Mouse (Mus musculus) liver, embryonic 14.5 days (tissue): ENCODE measurements around the gene Metap1d. TPM values are rescaled to one million over a fixed set of nuclear protein-coding genes. Genes with fewer than 3 reads are reported as not detected.

Experiments used
- ATAC-seq: fragments of 200-750 bp; cut with Nextera tagmentation; 2 replicates; pipeline ENCODE4 v1.8.0; 2017; ENCODE audit warnings: moderate number of reproducible peaks, mild to moderate bottlenecking, moderate library complexity; ENCODE audit not compliant: insufficient read depth
- DNase-seq, 3 experiments: peaks; one replicate each; pipeline ENCODE4 v3.0.0-alpha.2; 2012 to 2013; ENCODE audit warnings: low read depth in 3 of 3, low spot score in 3 of 3
- H3K27ac ChIP-seq: fragments of 300-500 bp; sonication (generic); 2 replicates; pipeline ENCODE4 v1.5.1; 2014; ENCODE audit warnings: moderate library complexity, mild to moderate bottlenecking, control low read depth, inconsistent platforms
- H3K27me3 ChIP-seq: fragments of 300-500 bp; sonication (generic); 2 replicates; pipeline ENCODE4 v1.6.1; 2014; ENCODE audit warnings: mild to moderate bottlenecking, low read length, moderate library complexity; ENCODE audit not compliant: control insufficient read depth, insufficient read depth
- H3K36me3 ChIP-seq: fragments of 300-500 bp; sonication (generic); replicated peaks from 2 replicates; pipeline ENCODE4 v1.6.1; 2014; ENCODE audit warnings: low read depth; ENCODE audit not compliant: control insufficient read depth, insufficient read depth
- H3K4me1 ChIP-seq, 2 experiments: fragments of 200-500 bp in 1 of 2; fragments of 300-500 bp in 1 of 2; sonication (generic) in 1 of 2; replicated peaks; 2 replicates each; pipeline ENCODE4 v1.6.1; 2012 to 2014; ENCODE audit warnings: antibody characterized with exemption in 1 of 2, inconsistent platforms in 1 of 2, low read length in 1 of 2; ENCODE audit not compliant: control insufficient read depth in 2 of 2, insufficient read depth in 2 of 2
- H3K4me2 ChIP-seq: fragments of 300-500 bp; sonication (generic); 2 replicates; pipeline ENCODE4 v1.6.1; 2014; ENCODE audit warnings: low read depth, mild to moderate bottlenecking, control low read depth, moderate library complexity
- H3K4me3 ChIP-seq, 2 experiments: fragments of 200-500 bp in 1 of 2; fragments of 300-500 bp in 1 of 2; sonication (generic) in 1 of 2; 2 replicates each; pipeline ENCODE4 v1.5.1; 2012 to 2014; ENCODE audit warnings: low read depth in 2 of 2, low read length in 2 of 2, mild to moderate bottlenecking in 2 of 2, control low read depth in 1 of 2, inconsistent platforms in 1 of 2, moderate library complexity in 1 of 2; ENCODE audit not compliant: insufficient read depth in 1 of 2
- H3K9ac ChIP-seq: fragments of 300-500 bp; sonication (generic); replicated peaks from 2 replicates; pipeline ENCODE4 v1.6.1; 2014; ENCODE audit warnings: mild to moderate bottlenecking, control low read depth, moderate library complexity
- H3K9me3 ChIP-seq: fragments of 300-500 bp; sonication (generic); 2 replicates; pipeline ENCODE4 v1.6.1; 2016; ENCODE audit warnings: low read length, mixed read lengths; ENCODE audit not compliant: control insufficient read depth
- CTCF ChIP-seq: IDR thresholded peaks from 2 replicates; pipeline ENCODE4 v1.5.1; 2016; ENCODE audit warnings: antibody characterized with exemption, low read depth, control low read depth
- EP300 ChIP-seq: IDR thresholded peaks from 2 replicates; pipeline ENCODE4 v1.6.1; 2016; ENCODE audit warnings: antibody characterized with exemption, low read depth
- WGBS: fragments of 180-500 bp; shearing (Covaris S2); extraction: QIAGEN DNeasy Blood & Tissue Kit; methylation state at CpG from one replicate; pipeline ENCODE4 v1.1.7; 2014; ENCODE audit not compliant: insufficient replicate concordance; 5-methylcytosine and 5-hydroxymethylcytosine counted together
- polyA plus RNA-seq, 2 experiments: library from polyadenylated mRNA; depleted of rRNA in 1 of 2; stranded (reverse) in 1 of 2; unstranded in 1 of 2; fragments of >200 nt; fragmentation: Nextera tagmentation in 1 of 2; extraction: Ambion mirVana in 1 of 2; gene quantifications; 2 replicates each; pipeline versions ENCODE4 v1.2.1 to v1.2.3; 2012 to 2014

The Metap1d gene
- polyA plus RNA-seq, 2 experiments = 22.2 to 29.9 TPM

- TF ChIP-seq CTCF (no peak), EP300 (no peak)
- 2% methylated on average over 12 of the region's 12 CpGs for WGBS
- no peaks in the 10 kb centered on the region for H3K9me3 ChIP-seq
These were observed 78.1 kb downstream of the Metap1d start for GRCm38 (mm10) chr2:71531124-71531590.

GRCm38 (mm10) chr2:71531990-71532970 is 79.2 kb downstream of the Metap1d start:
- Histone ChIP-seq H3K36me3 (no peaks in the 10 kb centered on the region), H3K4me3 (no peak overlapping the region), H3K4me1 (no peaks in the 10 kb centered on the region), H3K27ac (no peak overlapping the region), H3K27me3 (peaks cover 97% of the 10 kb centered on the region), H3K9ac (no peak overlapping the region), H3K9me3 (no peaks in the 10 kb centered on the region), H3K4me2 (no peak overlapping the region)
- no peak for ATAC-seq
- no peak for TF ChIP-seq CTCF
- TF ChIP-seq EP300 = no peak
- no peak for DNase-seq
- 2% methylated on average over 43 of the region's 43 CpGs for WGBS

More at GRCm38 (mm10) chr2:71531124-71531590, 78.1 kb downstream of the Metap1d start:
- no peak overlapping the region for H3K27ac ChIP-seq
- H3K4me1 ChIP-seq = no peaks in the 10 kb centered on the region
- H3K27me3 ChIP-seq = peaks cover 97% of the 10 kb centered on the region
- ATAC-seq (no peak), DNase-seq (no peak)
- H3K4me2 ChIP-seq = no peak overlapping the region
- H3K9ac ChIP-seq = no peak overlapping the region
- no peak overlapping the region for H3K4me3 ChIP-seq
- no peaks in the 10 kb centered on the region for H3K36me3 ChIP-seq

GRCm38 (mm10) chr2:71533094-71533493 is 80.0 kb downstream of the Metap1d start:
- ATAC-seq (no peak), DNase-seq (no peak)
- no peaks in the 10 kb centered on the region for H3K36me3 ChIP-seq
- TF ChIP-seq CTCF (no peak), EP300 (no peak)
- no peak overlapping the region for H3K4me3 ChIP-seq
- 7% methylated on average over 5 of the region's 5 CpGs for WGBS
- no peak overlapping the region for H3K9ac ChIP-seq
- H3K4me2 ChIP-seq = no peak overlapping the region
- no peak overlapping the region for H3K27ac ChIP-seq
- H3K9me3 ChIP-seq = no peaks in the 10 kb centered on the region
- no peaks in the 10 kb centered on the region for H3K4me1 ChIP-seq
- peaks cover 97% of the 10 kb centered on the region for H3K27me3 ChIP-seq

GRCm38 (mm10) chr2:71534242-71535052 is 81.4 kb downstream of the Metap1d start:
- TF ChIP-seq CTCF (no peak), EP300 (no peak)
- ATAC-seq (no peak), DNase-seq (no peak)
- 2% methylated on average over 20 of the region's 20 CpGs for WGBS
- H3K27me3 ChIP-seq = peaks cover 97% of the 10 kb centered on the region
- no peaks in the 10 kb centered on the region for H3K36me3 ChIP-seq
- no peaks in the 10 kb centered on the region for H3K4me1 ChIP-seq
- no peak overlapping the region for H3K4me2 ChIP-seq
- H3K4me3 ChIP-seq = no peak overlapping the region
- no peaks in the 10 kb centered on the region for H3K9me3 ChIP-seq
- H3K27ac ChIP-seq = no peak overlapping the region
- H3K9ac ChIP-seq = no peak overlapping the region
